Mouse (Mus musculus) gastrocnemius, postnatal 25 days (tissue): ENCODE measurements around the gene Bag3. TPM values are rescaled to one million over a fixed set of nuclear protein-coding genes. Genes with fewer than 3 reads are reported as not detected.
"Not testable (repeated sequence)": the region's sequence is repeated elsewhere in the genome, so short reads cannot be mapped to it uniquely, and the experiment has no call there.

Experiments used
- DNase-seq: peaks from one replicate; pipeline ENCODE4 v3.0.0; 2022
- total RNA-seq, 2 experiments: library from RNA; stranded (reverse); gene quantifications; 1 replicate in 1 of 2; 2 replicates in 1 of 2; pipeline ENCODE4 v1.2.3; 2021

The Bag3 gene
- total RNA-seq, 2 experiments from 2014 or later = 122 to 129 TPM

DNA sequence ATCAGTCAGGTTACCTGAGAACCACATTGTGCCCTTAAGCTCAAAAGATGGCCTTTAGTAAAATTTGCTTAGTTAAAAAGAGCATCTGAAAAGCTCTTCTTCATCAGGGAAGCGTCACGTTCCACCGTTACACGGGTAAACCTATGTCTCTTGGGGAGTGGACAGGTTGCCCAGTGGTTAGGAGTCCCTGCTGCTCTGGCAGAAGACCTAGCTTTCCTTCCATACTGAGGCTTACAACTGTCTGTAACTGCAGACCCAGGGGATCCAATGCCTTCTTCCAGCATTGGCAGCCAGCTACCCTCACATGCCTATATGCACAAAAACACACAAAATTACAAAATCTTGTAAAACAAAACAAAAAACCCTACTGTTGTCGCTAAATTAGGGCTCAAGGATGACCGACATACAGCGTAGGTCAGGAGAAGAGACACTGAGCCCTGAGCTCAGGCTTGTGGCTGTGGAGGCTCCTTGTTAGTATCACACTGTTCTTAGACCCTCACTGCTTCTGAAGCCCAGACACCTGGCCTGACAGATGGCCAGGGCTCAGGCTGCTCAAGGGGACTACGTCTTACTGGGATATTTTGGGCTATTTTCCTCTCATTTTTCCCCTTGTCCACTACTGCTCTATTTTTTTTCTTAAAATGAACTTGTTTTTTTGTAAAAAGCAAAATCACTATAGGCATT, 44.3 kb downstream of the Bag3 start:
- DNase-seq = no peak

- DNase-seq = not testable (repeated sequence)
Measured at GRCm38 (mm10) chr7:128569429-128569828, 46.0 kb downstream of the Bag3 start.

- DNase-seq = no peak
Measured at GRCm38 (mm10) chr7:128569987-128570656, 46.7 kb downstream of the Bag3 start.

DNA sequence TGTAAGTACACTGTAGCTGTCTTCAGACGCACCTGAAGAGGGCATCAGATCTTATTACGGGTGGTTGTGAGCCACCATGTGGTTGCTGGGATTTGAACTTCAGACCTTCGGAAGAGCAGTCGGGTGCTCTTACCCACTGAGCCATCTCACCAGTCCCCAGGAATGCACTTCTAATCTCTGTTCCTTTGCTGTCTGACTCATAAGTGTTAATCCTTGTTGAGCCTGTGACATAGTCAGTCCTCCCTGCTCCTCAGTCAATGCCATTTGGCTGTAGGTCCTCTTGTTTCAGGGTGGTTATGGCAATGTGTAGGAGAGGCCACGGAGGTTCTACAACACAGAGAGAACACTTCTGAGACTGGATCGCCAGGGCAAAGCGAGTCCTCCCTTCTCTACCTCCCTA, 47.2 kb downstream of the Bag3 start:
- not testable (repeated sequence) for DNase-seq

DNA sequence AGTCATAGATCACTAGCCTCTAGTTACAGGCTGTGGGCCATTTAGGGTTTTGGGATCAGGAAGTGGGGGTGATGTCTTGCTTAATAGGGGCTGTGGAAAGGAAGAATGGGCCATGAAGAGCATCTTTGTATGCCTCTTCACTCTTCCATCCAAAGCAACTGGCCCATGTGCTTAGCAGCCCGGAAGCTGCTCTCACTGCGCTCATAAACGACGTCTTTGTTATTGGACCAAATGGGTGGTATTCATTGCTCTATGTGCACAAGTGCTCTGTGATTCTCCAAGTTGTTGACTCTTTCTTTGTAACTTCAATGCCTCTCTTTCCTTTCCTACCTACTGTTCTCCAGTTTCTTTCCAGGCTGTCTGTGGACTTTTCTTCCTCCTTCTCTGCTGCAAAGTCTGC, 48.6 kb downstream of the Bag3 start:
- no peak for DNase-seq

GRCm38 (mm10) chr7:128575211-128575610, 51.8 kb downstream of the Bag3 start:
- DNase-seq = no peak

- no peak for DNase-seq
Measured at GRCm38 (mm10) chr7:128575794-128576193, 52.4 kb downstream of the Bag3 start.

- no peak for DNase-seq
Measured at GRCm38 (mm10) chr7:128577607-128578006, 54.2 kb downstream of the Bag3 start.

GRCm38 (mm10) chr7:128578199-128578945, 55.0 kb downstream of the Bag3 start:
- no peak for DNase-seq

- no peak for DNase-seq
Measured at GRCm38 (mm10) chr7:128579381-128579780, 56.0 kb downstream of the Bag3 start.

DNA sequence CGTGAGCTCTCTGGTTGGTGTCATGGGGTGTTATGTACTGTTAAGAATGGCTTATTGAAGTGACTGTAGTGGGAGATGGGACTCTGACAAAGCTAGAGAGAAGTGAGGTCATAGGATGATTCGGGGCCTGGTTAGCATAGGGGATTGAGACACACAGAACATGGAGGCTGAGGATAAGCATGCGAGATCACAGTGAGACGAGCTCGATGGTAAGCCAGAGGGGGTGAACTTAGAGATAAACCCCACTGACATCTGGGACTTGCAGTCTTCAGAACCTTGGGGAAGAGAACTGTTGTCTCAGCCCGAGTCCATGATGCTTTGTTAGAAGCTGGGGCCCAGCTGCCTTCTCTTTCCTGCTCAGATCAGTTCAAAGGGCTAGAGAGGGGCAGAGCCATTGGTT, 56.9 kb downstream of the Bag3 start:
- DNase-seq = no peak

DNA sequence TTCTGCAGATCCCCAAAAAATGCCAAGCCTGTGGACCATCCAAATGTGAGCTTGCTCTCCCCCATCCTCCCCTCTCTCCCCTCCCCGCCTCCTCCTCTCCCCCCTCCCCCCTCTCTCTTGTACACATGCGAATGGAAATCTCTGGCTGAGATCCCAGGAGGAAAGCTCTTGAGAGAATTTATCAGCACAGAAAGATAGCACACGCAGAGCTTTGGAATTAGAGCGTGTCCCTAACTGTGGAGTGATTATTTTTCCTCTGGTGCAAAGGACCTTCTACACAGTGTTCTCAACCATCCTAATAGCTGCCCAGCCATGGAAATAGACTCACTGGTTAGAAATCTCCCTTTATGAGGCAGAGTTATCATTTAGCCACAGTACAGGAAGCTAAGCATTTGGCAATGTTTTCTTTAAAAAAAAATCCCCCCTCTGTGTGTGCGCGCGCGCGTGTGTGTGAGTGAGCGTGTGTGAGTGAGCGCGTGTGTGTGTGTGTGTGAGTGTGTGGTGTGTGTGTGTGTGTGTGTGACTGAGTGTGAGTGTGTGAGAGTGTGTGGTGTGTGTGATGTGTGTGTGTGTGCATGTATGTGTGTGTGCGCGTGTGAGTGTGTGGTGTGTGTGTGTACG, 58.6 kb downstream of the Bag3 start:
- no peak for DNase-seq

- DNase-seq = no peak
Measured at GRCm38 (mm10) chr7:128583213-128583948, 60.0 kb downstream of the Bag3 start.

DNA sequence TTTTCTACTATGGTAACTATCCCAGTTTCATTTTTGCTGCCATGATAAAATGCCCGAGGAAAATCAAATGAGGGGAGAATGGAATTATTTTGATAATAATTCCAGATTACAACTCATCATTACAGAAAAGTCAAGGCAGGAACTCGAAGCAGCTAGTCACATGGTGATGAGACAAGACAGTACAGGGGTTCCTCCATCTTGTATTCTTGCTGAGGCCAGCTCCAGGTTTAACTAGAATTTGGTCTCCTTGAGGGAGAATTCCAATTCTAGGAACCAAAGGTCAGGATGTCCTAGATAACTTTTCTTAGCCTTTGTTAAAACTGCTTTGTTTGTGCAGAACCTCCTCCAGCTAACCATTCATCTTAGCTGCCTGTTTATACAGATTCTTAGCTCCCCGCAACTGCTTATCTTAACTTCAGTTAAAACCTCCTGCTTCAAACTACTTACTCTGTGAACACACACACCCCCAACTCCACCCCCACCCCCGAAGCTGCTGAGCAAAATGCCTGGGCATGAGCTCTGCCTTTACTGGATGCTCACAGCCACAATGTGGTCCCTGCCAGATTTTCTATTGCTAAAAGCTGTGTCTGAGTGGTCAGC, 64.0 kb downstream of the Bag3 start:
- DNase-seq = no peak

GRCm38 (mm10) chr7:128591345-128592084, 68.1 kb downstream of the Bag3 start:
- peak; percentile 54 for DNase-seq

- DNase-seq = peak; percentile 48
Measured at GRCm38 (mm10) chr7:128592118-128592935, 68.9 kb downstream of the Bag3 start.

- no peak for DNase-seq
Measured at GRCm38 (mm10) chr7:128592936-128593241, 69.5 kb downstream of the Bag3 start.

DNA sequence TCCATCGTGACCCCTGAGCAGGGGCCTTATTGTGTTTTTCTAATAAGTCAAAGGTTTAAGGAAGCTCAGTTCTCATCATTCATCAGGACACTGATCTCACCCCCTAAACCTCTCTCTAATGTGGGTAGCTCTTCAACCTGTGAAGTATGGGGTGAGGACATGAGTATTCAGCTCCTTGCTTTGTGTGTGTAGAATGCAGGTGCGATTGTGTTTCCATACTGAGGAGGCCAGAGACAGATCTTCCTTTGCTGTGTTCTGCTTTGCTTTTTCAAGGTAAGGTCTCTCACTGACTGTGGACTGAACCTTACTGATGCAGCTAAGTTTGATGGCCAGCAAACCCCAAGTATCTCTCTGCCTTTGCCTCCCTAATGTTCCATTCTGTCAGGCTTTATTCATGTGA, 72.9 kb downstream of the Bag3 start:
- no peak for DNase-seq
